Mouse (Mus musculus): ENCODE results near the gene Bag2. TPM values are rescaled to one million over a fixed set of nuclear protein-coding genes. Genes with fewer than 3 reads are reported as not detected.

The Bag2 gene
- polyA plus RNA-seq, 1 experiment from 2014 or later, result 71.5 TPM

GRCm38 (mm10) chr1:33720231-33720630 lies 37.4 kb downstream of the Bag2 start:
- Histone ChIP-seq H3K27me3 (replicated peaks) (no peaks in the 10 kb centered on the region), H3K4me1 (0 out of 2 replicates have a peak, but pooled peaks cover 4% of the 10 kb centered on the region), H3K9ac (peak overlapping the region; percentile 73), H3K36me3 (peaks cover 29% of the 10 kb centered on the region), H3K9me3 (no peaks in the 10 kb centered on the region), H3K4me2 (peak overlapping the region; percentile 59), H3K27ac (peak overlapping the region; percentile 92), H3K4me3 (replicated peaks) (peak overlapping the region; percentile 87)
- under 1% methylated on average over 39 of the region's 41 CpGs for WGBS
- peak; percentile 39; the same call in 1 of the 2 replicates for ATAC-seq (ENCODE audit: insufficient read depth, low FRiP score, low read depth)

GRCm38 (mm10) chr1:33719733-33720225 lies 37.8 kb downstream of the Bag2 start, which contains the start of gene Rab23:
Gene Rab23 (plus strand): TSS chr1:33719887.
- peak; percentile 95 for ATAC-seq (ENCODE audit: insufficient read depth, low FRiP score, low read depth)
- WGBS, result under 1% methylated on average over 54 of the region's 54 CpGs

GRCm38 (mm10) chr1:33717636-33718035 lies 40.0 kb downstream of the Bag2 start:
- Histone ChIP-seq H3K9me3 (no peaks in the 10 kb centered on the region), H3K4me2 (no peak overlapping the region), H3K4me3 (replicated peaks) (no peak overlapping the region), H3K27ac (no peak overlapping the region), H3K27me3 (replicated peaks) (no peaks in the 10 kb centered on the region), H3K36me3 (peaks cover 9% of the 10 kb centered on the region; the same call in 1 of the 2 replicates), H3K4me1 (0 out of 2 replicates have a peak, but pooled peaks cover 4% of the 10 kb centered on the region), H3K9ac (no peak overlapping the region)
- 93% methylated on average over 1 of the region's 1 CpGs for WGBS
- ATAC-seq (ENCODE audit: insufficient read depth, low FRiP score, low read depth), result no peak

More at GRCm38 (mm10) chr1:33719733-33720225, 37.8 kb downstream of the Bag2 start, which contains the start of gene Rab23:
- Histone ChIP-seq H3K4me1 (0 out of 2 replicates have a peak, but pooled peaks cover 4% of the 10 kb centered on the region), H3K36me3 (peaks cover 24% of the 10 kb centered on the region), H3K9me3 (no peaks in the 10 kb centered on the region), H3K4me3 (replicated peaks) (peak within 1 kb of the TSS; percentile 87), H3K9ac (peak within 1 kb of the TSS; percentile 73), H3K4me2 (peak within 1 kb of the TSS; percentile 59), H3K27ac (peak within 1 kb of the TSS; percentile 92), H3K27me3 (replicated peaks) (no peaks in the 10 kb centered on the region)

- Histone ChIP-seq H3K9me3 (no peaks in the 10 kb centered on the region), H3K27ac (no peak overlapping the region), H3K9ac (no peak overlapping the region), H3K36me3 (no peaks in the 10 kb centered on the region), H3K27me3 (replicated peaks) (no peaks in the 10 kb centered on the region), H3K4me2 (peak overlapping the region; percentile 16; the same call in 1 of the 2 replicates), H3K4me3 (replicated peaks) (no peak overlapping the region), H3K4me1 (no peaks in the 10 kb centered on the region)
- 0 out of 2 replicates have a peak, but pooled peaks have one; percentile 15 for ATAC-seq (ENCODE audit: insufficient read depth, low FRiP score, low read depth)
- 5% methylated on average over 10 of the region's 10 CpGs for WGBS
These were observed 42.8 kb downstream of the Bag2 start for GRCm38 (mm10) chr1:33714796-33715195.

GRCm38 (mm10) chr1:33712026-33712425 lies 45.6 kb downstream of the Bag2 start:
- no peak overlapping the region for H3K9ac ChIP-seq
- 85% methylated on average over 5 of the region's 5 CpGs for WGBS
- H3K4me3 ChIP-seq (replicated peaks), result no peak overlapping the region
- H3K9me3 ChIP-seq, result no peaks in the 10 kb centered on the region
- no peaks in the 10 kb centered on the region for H3K36me3 ChIP-seq
- no peak for ATAC-seq (ENCODE audit: insufficient read depth, low FRiP score, low read depth)
- H3K4me2 ChIP-seq, result no peak overlapping the region
- no peaks in the 10 kb centered on the region for H3K27me3 ChIP-seq (replicated peaks)
- H3K27ac ChIP-seq, result no peak overlapping the region
- no peaks in the 10 kb centered on the region for H3K4me1 ChIP-seq

- no peak overlapping the region for H3K4me2 ChIP-seq
- no peak overlapping the region for H3K9ac ChIP-seq
- H3K9me3 ChIP-seq, result no peaks in the 10 kb centered on the region
- H3K4me3 ChIP-seq (replicated peaks), result no peak overlapping the region
- no peak for ATAC-seq (ENCODE audit: insufficient read depth, low FRiP score, low read depth)
- WGBS, result 47% methylated on average over 2 of the region's 2 CpGs
- no peaks in the 10 kb centered on the region for H3K27me3 ChIP-seq (replicated peaks)
- no peaks in the 10 kb centered on the region for H3K36me3 ChIP-seq
- no peak overlapping the region for H3K27ac ChIP-seq
- no peaks in the 10 kb centered on the region for H3K4me1 ChIP-seq
These were observed 48.0 kb downstream of the Bag2 start for GRCm38 (mm10) chr1:33709615-33710014.

- H3K36me3 ChIP-seq, result no peaks in the 10 kb centered on the region
- H3K4me3 ChIP-seq (replicated peaks), result no peak overlapping the region
- no peak overlapping the region for H3K9ac ChIP-seq
- no peaks in the 10 kb centered on the region for H3K27me3 ChIP-seq (replicated peaks)
- WGBS, result 80% methylated on average over 3 of the region's 3 CpGs
- ATAC-seq (ENCODE audit: insufficient read depth, low FRiP score, low read depth), result no peak
- H3K4me2 ChIP-seq, result no peak overlapping the region
- H3K27ac ChIP-seq, result no peak overlapping the region
- H3K4me1 ChIP-seq, result no peaks in the 10 kb centered on the region
- H3K9me3 ChIP-seq, result no peaks in the 10 kb centered on the region
These were observed 56.4 kb downstream of the Bag2 start for GRCm38 (mm10) chr1:33701244-33701643.

- no peak overlapping the region for H3K4me2 ChIP-seq
- H3K9me3 ChIP-seq, result no peaks in the 10 kb centered on the region
- H3K27me3 ChIP-seq (replicated peaks), result no peaks in the 10 kb centered on the region
- H3K36me3 ChIP-seq, result no peaks in the 10 kb centered on the region
- H3K4me1 ChIP-seq, result no peaks in the 10 kb centered on the region
- H3K4me3 ChIP-seq (replicated peaks), result no peak overlapping the region
- ATAC-seq (ENCODE audit: insufficient read depth, low FRiP score, low read depth), result no peak
- H3K27ac ChIP-seq, result no peak overlapping the region
- H3K9ac ChIP-seq, result no peak overlapping the region
- WGBS, result 92% methylated on average over 2 of the region's 2 CpGs
These were observed 61.6 kb downstream of the Bag2 start for GRCm38 (mm10) chr1:33696016-33696415.

Other genes starting within 250 kb of the Bag2 start
- 31.9 and 32.6 TPM in 2 replicates for gene Prim2, start 88.0 kb downstream of the Bag2 start, polyA plus RNA-seq (2015; fragmentation: Nextera tagmentation; extraction: Ambion mirVana)
- gene Rab23, start 37.9 kb downstream of the Bag2 start, polyA plus RNA-seq (2015; fragmentation: Nextera tagmentation; extraction: Ambion mirVana), result 24.1 and 26.8 TPM in 2 replicates
- 20.2 and 21.0 TPM in 2 replicates for gene Zfp451, start 56.8 kb upstream of the Bag2 start, polyA plus RNA-seq (2015; fragmentation: Nextera tagmentation; extraction: Ambion mirVana)
- gene Bend6, start 150.0 kb upstream of the Bag2 start, polyA plus RNA-seq (2015; fragmentation: Nextera tagmentation; extraction: Ambion mirVana), result 0.83 and 1.1 TPM in 2 replicates
- gene Dst, start 150.4 kb upstream of the Bag2 start, polyA plus RNA-seq (2015; fragmentation: Nextera tagmentation; extraction: Ambion mirVana), result 23.8 and 24.3 TPM in 2 replicates

Data from stomach, embryonic 15.5 days (tissue).